Mouse (Mus musculus) adrenal gland, adult 8-10 months (tissue): ENCODE measurements around the gene Crim1. TPM values are rescaled to one million over a fixed set of nuclear protein-coding genes. Genes with fewer than 3 reads are reported as not detected.
"Not testable (repeated sequence)": the region's sequence is repeated elsewhere in the genome, so short reads cannot be mapped to it uniquely, and the experiment has no call there.

Experiments
- DNase-seq: peaks from one replicate; pipeline ENCODE4 v3.0.0; 2022
- total RNA-seq, 4 experiments: library from RNA; stranded (reverse); gene quantifications; 2 replicates each; pipeline ENCODE4 v1.2.4; 2022

Gene Crim1
- total RNA-seq, 4 experiments from 2014 or later, result 36.6 to 49.5 (median 41.8) TPM

DNA sequence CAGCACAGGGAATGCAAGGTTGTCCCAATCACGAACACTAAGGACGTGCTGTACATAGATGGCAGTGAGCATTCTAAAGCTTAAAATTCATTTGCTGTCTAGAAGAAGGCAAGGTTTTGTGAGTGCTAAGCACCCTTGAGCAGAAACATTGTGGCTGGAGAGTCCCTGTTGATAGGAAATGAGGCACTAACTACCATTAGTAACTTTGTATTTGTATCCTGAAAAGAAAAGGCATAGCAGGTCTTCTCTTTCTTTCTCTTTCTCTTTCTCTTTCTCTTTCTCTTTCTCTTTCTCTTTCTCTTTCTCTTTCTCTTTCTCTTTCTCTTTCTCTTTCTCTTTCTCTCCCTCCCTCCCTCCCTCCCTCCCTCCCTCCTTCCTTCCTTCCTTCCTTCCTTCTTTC is 53.5 kb downstream of the Crim1 start:
- not testable (repeated sequence) for DNase-seq

DNA sequence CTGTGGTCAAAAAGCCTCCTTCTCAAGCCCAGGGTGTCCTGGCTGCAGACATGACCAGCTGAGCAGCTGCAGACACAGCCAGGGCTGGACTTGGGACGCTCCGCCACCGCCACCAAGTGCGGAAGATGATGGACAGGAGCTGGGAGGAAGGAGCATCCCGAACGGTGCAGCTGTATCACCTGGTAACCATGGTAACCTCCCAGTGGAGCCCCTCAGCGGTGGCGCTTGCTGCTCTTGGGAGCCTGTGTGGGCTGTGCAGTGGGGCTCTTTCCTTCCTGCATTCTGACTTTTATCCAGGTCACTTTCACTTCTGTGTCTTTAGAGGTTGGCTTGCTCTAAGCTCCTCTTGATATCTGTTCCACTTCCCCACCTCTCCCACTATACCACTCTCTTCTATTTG is 54.2 kb downstream of the Crim1 start:
- no peak for DNase-seq

DNA sequence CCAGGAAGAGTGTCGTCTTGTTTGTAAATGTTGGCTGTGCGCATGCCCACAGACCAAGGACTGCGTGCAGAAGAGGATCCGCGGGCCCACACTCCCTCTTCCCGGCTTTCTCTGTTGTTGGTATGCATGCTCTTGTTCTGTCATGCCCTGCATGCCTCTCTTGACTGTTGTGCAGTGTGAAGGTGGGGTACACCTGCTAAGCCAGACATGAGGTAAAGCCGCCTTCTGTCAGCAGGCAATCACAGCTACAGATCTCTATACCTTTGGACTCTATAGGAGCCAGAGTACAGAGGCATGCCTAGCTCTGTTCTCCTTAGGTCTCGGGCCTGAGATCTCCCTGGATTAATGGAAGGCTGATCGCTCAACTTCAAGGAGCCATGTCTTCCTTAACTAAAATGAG is 55.7 kb downstream of the Crim1 start:
- no peak for DNase-seq

DNA sequence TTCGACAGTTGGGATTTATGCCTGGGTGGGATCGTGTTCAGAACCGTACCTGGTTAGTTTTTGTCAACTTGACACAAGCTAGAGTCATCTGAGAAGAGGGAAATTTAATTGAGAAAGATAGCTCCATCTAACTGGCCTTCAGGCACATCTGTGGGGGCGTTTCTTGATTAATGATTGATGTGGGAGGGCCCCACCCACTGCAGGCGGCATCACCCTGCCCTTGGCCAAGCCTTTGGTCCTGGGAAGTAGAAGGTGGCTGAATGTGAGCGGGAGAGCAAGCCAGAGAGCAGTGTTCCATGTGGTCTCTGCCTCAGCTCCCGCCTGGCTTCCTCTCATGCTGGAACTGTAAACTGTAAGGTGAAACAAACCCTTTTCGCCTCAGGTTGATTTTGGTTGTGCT is 56.5 kb downstream of the Crim1 start:
- DNase-seq, result no peak

DNA sequence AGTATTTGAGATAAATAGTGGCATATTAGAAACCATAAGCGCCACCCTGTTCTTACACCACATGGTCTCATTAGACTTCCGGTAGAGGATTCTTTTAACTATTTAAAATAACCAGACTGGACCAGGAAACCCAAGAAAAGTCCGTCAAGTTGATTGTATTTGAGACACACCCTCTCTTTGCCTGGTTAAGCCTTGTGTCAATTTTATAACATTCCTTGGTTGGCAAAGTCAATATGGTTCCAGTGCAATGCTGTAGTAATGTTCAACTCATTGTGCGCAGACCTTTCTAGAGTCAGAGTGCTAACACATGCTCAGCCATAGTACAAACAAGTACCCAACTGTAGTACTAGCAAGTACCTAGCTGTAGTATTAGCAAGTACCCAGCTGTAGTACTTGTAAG is 61.6 kb downstream of the Crim1 start:
- DNase-seq, result no peak

DNA sequence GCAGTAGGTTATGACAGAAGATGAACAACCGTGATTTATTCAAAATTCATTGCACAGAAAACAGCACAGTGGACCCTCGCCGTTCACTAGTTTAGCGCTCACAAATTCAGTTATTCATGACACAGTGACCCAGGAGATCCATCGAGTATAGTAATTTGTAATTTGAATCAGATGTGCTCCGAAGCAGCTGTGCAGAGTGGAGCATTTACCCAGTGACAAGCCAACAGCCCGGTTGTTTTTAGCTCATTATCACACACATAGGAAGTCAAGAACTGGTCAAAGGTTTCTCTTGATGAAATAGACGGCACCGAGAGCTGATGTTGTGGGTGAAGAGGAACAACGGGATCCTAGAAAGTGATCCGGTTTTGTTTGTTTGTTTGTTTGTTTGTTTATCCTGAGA is 64.1 kb downstream of the Crim1 start:
- DNase-seq, result no peak

DNA sequence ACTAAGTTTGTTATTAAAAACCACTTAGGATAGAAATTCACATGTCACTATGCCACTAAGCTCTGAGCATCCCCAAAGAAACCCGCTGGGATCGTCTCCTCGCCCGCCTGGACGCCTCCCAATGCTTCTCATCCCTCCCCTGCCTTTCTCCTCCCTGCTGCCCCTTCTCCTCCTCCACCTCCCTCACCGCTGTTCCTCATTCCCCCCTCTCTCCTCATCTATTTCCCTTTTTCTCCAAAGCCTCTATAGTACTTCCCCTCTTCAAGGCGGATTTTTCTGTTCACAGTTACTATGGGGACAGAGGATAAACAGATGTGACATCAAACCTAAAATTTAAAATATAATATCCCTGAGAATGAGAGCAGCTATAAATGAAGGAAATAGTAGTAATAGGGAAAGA is 65.1 kb downstream of the Crim1 start:
- DNase-seq, result no peak

DNA sequence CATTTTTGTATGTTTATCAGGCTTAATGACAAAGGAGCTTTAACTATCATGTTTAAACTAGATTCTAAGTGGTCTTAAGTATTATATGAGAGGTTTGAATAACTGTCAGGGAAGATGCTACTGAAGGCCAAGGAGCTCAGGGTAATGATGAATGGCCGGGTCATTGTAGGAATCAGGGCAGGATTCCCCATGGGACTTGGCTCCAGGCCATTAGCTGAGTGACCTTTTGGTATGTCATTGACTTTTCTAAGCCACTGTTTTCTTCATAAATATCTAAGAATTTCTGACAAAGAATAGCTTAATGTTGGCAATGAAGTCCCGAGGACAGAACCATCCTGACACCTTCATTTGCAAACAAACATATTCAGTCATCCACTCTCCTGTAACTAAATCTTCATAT is 66.2 kb downstream of the Crim1 start:
- peak; percentile 27 for DNase-seq

DNA sequence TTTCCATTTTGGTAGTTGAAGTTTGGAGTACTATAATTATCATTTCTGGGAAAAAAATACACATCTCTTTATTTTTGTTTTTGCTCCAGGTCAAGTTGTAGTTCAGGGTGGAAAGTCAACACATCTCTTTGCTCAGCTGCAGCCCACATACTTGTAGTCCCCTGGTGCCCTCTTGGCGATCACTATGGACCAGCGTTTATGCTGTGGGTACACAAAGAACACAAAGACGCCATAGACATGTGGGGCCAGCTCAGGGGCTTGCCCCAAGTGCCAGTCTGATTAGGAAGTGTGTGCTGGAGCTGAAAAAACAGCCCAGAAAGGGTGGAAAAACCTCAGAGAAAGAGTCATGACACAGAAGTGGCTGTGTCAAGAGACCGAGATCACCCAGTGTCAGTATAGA is 68.5 kb downstream of the Crim1 start:
- no peak for DNase-seq

DNA sequence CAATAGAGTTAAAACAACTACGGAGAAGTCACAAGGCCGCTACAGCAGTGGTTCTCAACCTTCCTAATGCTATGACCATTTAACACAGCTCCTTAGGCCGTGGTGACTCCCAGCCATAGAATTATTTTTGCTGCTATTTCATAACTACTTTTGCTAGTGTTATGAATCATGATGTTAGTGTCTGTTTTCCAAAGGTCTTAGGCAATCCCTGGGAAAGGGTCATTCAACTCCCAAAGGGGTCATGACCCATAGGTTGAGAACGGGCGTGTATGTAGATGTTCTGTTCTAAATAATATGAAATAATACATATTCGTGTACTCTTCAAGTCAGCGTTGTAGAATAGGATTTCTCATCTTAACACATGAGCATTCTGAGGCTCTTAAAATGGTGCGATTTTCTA is 69.3 kb downstream of the Crim1 start:
- DNase-seq, result no peak

DNA sequence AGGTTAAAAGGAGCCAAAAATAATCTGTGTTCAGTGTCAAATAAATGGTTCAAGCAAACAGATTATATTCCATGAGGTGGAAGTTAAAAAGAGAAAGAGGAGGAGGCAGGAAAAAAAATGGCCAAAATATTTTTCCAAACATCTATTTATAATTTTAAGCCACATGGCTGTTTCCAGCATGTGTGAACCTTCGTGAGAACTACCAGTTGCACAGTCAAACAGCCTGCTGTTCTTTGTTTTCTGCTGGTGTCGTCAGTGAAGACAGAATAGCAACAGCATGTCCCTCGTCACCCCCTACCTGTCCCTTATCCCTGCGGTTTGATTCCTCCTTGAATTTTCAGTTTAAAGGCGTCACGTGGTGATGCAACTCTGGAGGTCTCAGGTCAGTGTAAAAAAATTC is 70.0 kb downstream of the Crim1 start:
- DNase-seq, result no peak

DNA sequence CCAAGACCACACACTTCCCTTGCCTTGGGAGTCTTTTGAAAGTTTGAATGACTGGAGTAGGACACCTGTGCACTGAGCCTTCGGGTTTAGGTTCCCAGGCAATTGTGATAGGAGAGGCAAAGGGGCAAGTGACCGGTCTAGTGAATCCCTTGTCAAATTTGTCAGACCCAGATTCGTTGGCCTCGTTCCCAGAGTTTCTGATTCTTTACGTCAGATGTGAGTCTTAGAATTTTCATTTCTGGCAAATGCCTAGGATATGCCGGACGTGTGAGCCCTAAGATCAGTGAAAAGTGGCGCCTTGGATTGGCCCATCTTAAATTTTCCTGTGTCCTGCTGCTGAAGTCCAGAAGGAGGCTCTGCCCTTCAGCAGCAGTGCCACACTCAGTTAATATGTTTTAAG is 71.7 kb downstream of the Crim1 start:
- DNase-seq, result no peak

DNA sequence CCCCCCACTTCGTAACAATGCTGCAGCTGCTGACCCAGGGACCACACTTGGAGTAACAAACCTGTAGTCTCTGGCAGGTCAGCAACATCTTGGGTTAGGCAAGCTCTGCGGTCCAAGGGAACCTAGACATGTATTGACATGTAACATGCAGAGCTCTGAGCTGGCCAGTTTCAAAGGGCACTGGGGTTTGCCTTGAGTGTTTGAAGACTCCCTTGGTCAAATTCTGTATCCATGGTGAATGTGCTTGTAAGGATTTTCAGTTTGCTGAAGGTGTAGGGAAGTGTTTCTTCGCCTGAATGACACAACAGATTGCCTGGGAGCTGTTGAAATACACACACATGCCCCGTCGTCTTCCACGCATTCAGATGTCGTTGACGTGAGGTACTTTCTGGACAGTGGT is 72.1 kb downstream of the Crim1 start:
- no peak for DNase-seq

DNA sequence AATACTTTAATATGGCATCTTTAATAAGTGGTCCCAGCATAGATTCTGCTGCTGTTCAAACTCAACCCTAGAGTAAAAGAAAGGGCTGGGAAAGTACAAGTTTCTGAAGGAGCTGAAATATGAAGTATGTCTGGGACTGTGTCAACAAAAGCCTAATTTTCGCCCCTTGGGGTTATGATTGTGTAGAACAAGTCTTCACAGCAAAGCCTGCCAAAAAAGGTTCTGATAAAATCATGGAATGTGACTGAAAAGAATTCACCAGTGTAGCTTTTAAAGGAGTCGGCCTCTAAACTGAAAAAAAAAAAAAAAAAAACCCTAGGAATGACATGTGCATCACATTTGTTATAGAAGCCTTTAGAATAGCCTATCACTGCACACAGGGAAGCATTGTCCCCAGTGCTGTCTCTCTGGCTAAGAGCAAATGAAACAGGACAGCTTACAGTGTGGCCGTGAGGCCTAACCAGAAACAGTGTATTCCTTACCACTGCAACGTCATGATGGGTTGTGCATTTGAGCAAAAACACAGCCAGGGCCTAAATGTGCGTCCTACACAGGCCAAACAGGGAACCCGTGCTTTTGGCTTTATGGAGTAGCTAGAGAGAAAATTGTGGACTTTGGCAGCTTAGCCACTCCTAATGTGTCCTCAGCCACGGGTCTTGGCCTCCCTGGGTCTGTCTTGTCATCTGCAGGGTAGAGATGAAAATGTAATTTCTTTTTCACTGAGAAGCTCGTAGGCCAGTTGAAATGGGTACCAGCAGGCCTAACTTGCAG is 72.8 kb downstream of the Crim1 start:
- DNase-seq, result no peak

DNA sequence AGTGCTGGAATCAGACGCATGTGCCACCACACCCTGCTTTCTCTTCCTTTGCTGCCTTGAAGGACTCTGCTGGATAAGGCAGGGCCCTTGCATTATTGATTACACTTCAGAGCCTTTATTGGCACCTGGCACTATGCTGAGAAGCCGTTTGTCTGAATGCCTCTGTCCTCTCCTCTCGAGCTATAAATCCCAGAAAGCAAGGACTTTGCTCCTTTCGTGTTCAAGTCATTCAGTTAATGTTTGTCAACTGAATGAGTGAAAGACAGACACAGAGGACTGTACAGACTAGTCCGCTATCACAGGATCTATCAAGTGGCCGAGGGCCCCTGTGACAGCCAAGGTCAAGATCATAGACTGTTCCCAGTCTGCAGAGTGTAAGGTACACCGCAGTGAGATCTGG is 73.8 kb downstream of the Crim1 start:
- no peak for DNase-seq

DNA sequence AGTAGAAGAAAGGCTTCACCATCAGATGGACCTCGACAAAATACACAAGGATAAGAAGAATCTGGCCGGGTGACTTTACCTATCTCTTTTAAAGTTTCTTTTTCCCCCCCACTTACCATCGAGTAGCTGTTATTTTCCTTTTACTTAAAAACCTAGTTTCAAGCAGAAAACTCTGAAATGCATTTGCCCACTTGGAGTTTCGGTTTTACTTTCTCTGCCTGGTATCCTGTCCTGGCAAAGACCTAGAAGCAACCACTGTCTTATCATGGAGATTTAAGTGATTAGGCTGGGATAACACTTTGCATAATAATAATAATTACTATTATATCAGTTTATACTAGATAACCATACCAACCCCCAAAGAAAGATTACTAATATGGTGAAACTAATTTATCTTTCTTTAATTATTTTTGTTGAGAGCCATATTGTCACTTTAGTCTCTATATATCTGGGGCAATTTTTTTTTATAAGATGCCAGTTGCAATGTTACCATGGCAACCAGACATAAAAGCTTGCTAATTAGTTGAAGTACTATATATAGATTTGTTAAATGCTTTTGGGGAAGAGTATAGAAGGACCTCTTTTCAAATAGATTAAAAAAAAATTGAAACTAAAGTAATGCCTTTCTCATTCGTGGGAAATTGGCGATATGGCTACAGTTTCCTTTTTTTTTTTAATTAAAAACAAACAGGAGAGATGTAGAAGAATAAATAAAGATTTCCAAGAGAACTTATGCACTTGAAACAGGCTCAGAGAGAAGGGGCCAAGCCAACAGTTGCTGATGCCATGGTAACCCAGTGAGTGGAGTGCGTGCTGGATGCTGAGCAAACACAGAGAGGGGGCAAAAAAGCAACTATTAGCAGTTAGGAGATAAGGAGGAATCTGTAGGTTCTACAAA is 74.8 kb downstream of the Crim1 start:
- no peak for DNase-seq

DNA sequence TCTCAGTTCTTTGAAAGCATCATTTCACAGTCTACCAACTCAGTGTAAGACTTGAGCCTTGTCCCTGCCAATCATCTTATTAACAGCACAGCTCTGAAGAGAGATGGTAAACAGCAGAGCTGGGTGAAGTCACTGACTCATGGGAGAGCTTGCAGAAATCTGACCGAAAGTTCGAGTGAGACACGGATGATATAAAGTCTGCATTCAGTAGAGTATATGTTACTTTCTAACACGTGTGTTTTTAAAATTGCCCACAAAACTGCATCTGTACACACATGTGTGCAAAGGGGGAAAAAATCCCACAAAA is 75.4 kb downstream of the Crim1 start:
- no peak for DNase-seq

DNA sequence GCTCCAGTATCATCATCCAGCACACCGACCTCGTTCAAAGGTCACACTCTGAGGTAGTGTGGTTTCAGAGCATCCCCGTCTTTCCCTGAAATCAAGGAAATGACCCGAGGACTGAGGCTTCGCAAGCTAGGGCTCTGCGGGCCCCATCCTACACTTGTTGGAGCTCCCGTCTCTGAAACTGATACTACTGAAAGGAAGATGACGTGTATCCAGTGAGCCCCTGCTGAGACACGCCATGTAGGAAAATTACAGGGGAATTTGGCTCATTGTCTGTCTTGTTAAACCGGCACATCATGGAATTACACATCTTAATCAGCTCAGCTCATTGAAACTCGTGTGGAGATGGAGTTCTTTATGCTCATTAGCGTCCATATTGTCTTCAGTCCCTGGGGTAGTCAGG is 79.1 kb downstream of the Crim1 start:
- DNase-seq, result no peak

DNA sequence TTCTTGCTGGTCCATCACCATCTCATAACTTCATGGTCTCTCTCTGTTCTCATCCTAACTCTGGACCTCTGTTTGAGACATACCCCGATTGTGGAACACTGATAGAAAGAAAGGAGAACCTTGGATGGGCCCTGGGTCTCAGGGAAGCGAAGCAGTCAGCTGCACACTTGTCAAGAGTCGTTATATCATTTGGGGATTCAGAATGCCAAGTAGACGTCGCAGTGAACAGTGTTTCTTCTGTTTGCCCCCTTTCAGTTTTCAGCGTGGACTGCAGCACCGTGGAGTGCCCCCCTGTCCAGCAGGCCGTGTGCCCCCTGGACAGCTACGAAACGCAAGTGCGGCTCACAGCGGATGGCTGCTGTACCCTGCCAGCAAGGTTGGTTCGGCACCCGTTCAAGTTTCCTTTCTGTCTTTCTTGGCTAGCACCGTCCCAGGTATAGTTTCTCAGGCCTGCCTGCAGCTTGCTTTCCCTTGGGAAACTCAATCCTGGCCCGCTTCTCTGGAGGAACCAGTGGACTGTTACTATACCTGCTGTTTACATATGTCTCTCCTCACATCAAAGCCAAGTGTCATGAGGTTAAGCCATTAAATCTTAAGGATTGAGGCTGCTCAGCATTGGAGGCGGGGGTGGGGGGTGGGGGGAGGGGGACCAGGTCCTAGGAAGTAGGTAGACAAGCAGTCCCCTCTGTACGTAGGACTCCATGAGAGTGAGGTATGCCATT is 81.1 kb downstream of the Crim1 start:
- no peak for DNase-seq

DNA sequence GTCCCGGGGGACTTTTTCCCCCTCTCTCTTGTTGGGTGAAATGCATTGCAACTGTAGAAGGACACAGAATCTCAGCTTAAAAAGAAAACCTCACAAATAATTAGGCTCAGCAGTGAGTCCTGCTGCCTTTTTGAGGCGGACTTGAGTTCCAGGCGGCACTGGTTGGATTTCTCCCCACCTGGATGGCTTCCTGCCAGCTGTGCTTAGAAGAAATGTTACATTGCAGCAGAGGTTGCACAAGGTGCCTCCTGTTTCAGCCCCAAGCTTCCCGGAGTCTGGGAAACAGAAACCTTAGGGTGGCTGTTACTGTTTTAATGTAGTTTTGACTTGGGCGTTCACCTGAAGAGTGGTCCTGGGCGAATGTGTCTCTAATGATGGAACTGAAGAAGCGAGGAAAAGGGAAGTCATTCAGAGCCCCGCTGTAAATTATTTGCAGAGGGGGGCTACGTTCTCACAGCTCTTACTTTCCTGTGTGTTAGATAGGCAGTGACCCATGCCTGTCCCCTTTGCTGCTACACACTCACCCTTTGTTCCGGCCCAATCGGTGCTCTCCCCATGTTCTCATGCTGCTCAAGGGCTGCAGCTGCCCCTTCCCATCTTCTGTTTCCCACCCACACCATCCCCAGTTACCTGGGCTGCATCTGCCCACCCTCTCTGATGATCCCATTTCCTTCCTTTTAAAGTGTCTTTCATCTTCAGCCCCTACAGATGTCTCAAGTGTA is 83.4 kb downstream of the Crim1 start:
- no peak for DNase-seq

DNA sequence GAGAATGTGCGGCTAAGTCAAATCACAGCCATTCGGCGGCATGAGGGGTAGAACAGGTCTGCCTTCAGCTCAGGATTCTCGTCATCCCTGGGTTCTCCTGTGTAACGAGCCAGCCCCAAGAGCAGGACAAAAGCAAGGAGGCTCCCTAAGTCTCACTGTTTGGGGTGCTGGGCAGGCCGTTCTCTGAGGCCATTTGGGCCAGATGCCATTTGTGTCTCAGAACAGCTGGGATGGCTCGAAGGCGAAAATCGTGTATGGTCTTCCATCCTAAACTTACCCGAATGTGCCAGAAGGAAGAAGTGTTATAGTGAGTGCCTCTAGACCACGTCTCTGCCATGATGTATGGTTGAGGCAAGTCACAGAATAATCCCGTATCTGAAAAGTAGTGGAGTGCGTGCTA is 86.0 kb downstream of the Crim1 start:
- no peak for DNase-seq

DNA sequence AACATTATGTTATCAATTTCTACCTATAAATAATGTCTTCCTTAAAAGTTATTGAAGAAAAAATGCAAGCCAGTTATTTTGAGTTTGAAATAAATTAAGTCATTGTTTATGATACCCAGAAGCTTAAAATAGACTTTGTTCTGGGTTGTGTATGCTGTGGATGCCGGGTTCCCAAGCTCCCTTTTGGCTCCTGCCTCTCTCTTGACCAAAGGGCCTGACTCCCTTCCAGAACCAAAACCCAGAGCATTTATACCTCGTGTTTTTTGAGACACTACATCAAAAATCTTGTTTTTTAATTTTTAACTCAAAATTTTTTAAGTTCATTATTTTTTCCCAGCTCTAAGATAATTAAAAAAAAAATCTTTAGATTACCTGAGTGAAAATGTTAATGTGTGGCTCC is 87.3 kb downstream of the Crim1 start:
- DNase-seq, result no peak
